Mouse (Mus musculus) frontal cortex, adult 2 months (tissue): ENCODE measurements at regions not wholly inside any gene's neighbourhood (a gene's known extent, or its start where the extent isn't known, plus 50 kb on each side); places are given as distances from the start of the nearest gene placed in this dataset.

ENCODE experiments used
- DNase-seq, 2 experiments: peaks; one replicate each; pipeline ENCODE4 v3.0.0; 2022; ENCODE audit warnings: low spot score in 1 of 2; ENCODE audit errors: extremely low spot score in 1 of 2

DNA sequence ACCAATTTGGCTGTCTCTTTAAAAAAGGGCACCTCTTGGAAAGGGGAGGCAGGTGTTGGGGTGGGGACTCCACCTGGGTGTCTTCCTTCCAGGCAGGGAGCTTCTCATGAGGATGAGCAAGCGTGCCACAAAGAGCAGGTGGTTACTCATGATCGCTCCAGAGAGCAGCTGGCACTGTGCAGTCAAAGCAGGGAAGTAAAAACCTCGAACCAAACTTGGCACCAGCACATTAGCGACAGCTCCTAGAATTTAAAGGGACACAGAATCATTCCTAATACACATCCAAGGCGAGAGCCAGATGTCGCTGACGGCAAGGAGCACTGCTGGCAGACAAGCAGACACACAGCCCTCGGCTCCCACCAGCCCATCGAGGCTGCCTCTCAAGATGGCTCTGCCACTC, 70.4 kb downstream of the Irx5 start:
- DNase-seq: peak; percentile 8 to 40

DNA sequence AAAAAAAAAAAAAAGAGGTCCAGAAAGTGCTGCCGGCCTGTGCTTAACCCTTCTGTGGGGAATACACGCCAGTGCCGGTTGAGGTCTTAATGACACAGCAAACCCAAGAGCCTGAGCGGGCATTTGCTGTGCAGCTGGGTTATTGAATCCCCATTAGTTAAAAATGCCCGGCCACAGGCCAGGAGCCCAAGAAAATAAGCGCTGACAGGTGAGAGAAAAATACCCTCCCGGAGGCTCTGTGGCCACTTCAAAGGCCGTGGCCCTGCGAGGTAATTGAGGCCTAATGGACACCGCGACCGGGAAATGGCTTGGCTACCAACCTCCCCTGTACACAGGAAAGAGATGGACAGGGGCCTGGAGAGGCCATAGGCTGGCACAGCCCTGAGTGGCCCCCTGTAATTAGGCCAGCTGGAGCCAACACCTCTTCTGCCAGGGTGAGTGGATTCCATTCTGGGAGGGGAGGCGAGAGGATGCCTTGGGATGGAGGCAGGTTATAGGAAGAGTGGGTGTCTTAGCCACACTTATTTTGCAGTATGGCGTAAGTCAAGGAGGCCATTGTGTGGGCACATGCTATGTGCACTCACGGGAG, 79.7 kb downstream of the Irx5 start:
- no peak for DNase-seq

DNA sequence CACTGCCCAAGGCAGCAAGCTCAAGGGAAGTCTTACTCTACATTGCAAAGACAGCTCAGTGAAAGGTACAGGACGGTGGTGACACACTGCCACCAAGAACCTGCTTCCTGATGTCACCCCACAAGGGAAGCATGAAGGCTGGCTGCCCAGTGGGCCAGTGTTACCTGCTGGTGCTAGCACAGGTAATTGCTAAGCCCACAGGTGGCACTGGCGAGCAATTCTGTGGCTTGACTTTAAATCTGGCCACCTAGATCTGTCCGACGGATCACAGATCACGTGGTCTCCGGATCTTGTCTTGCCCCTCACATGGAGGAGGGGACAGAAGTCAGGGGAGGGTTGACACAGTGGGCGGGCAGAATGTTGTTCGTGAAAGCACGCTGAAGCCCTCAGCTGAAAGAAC, 80.9 kb downstream of the Irx5 start:
- DNase-seq: no peak

DNA sequence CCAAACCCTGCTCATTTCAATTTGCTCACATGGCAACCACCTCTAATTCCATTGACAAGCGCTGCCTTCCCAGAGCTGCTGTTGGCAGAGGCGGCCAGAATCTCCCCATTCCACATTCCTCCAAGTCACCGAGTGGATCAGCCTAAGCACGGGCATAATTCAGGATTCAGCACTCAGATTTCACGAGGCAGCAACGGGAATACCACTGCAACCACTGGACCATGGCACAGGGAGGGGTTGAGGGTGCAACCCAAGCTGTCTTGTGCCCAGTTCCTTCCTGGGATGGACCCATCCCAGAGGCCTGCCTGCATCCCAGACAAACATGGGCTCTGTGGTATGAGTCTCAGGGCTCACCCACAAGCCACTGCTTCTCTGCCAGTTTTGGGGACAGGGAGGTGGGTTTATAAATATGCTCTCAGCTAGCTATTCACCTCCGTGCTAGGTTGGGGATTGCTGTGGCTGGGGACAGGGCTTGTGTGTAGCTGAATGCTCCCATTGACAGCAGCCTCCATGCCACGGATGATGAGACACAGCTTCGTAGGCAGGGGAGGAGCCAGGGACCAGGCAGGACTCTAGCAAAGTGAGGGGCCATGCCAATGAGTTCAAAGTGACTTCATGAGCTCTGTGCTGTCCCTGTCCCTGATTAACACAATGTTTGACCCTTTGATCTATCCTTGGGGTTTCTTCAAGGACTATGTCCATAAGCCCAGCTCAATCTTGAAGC, 82.5 kb downstream of the Irx5 start:
- no peak for DNase-seq

DNA sequence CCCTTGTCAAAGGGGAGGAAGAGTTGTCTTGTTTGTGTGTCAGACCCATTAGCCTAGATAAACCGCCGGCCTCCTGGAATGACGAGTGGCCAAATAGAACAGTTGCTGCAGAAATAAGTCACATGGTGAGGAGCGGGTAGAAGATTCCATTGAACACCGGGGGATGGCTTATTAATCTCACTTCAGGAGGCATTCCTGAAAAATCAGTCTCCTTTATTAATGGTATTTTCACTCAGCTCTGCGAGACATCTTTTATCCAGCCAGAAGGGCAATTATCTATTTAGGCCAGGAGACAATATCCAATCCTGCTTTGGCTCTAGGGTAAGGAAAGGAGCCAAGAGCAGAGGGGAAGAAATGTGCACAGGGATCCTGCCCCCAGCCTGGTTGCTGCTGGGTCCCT, 84.7 kb downstream of the Irx5 start:
- no peak for DNase-seq

DNA sequence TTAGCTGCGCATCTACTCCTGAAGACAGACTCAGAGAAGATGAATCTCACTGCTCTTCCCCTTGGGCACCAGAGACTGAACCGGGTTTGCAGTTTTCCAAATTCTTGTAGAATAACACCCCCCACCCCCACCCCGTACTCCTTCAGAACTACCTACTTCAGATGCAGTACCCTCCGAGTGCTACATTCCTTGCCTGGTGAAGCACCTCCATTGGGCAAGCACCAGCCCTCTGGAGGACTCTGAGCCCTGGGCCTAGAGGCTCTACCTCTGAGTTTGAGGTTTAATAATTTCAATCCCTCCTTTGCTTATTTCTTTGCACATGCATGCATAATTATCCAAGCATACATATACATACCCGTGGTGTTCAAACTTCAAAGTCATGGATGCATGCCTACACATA, 101.9 kb downstream of the Irx5 start:
- DNase-seq: no peak

DNA sequence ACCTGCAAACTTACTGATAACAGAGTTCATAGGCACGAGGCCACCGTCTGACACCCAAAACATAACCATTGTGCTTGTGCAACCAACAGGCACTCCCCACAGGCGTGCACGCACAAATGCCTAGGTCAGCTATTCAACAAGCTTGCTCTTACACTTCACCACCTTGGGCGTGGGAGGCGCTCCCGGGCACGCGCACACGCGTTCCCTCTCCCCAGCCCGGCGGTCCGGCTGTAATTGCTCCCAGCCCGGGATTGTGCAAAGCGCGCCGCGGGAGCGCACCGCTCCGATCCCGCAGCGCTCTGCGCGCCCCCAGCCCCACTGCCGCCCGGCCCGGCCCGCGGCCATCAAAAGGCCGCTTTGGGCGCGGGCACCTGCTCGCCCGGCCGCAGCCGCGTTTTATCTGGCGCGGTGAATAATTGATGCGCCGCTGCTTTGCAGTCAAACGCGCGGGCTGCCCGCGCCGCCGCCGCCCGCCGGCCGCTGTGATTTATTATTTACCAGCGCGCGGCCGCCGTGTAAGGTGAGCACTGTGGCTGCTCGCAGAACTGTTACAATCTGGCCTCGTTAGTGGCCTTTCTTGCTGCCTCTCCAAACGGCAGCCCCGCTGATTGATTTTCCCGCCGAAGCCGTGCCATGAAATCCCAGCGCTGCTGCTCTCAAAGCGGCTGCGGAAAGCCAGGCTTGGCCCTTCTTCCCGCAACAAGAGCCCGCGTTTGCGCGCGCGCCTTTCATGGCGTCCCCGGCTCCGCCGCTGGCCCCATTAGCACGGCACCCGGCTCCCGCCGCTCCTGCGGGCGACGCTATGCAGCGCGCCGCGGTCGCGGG, 102.9 kb downstream of the Irx5 start:
- peak in 1 of 2 experiments; percentile 15 for DNase-seq

DNA sequence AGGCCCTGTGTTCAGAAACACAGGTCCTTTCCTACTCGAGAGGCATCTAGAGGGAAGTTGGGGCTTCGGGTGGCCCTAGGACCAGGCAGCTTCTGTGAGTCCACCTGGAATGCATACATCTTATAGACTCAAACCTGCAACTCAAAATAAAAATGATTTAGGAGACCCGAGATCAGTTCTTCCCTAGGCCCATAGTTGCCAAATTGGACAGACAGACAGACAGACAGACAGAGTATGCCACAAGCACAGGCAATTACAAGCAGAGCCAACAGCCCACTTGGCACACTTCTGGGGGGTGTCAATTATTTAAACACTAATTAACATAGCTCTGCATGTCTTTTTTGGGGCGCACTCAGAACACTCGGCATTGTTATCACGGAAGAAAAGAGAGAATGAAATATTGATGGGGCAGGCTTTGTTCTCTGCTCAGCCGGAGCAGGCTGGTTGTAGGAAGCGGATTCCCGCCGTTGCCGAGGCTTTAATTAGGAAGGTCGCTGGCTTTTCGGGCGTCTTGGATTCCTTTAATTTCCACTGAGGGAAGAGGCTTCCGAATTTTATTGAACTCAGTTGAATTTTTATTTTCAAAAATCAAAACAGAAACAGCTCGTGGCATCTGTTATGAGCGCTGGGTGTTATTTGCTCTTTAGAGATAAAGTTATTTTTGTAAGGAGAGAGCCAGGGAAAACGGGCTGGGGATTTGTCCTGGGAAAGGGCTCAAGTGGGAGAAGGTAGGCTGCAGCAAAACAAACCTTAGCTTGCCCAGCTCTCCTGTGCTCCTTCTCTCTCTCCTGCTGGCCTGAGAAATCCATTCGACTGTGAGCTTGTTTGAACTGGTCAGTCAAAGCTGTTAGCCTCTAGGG, 111.9 kb downstream of the Irx5 start:
- DNase-seq: no peak

DNA sequence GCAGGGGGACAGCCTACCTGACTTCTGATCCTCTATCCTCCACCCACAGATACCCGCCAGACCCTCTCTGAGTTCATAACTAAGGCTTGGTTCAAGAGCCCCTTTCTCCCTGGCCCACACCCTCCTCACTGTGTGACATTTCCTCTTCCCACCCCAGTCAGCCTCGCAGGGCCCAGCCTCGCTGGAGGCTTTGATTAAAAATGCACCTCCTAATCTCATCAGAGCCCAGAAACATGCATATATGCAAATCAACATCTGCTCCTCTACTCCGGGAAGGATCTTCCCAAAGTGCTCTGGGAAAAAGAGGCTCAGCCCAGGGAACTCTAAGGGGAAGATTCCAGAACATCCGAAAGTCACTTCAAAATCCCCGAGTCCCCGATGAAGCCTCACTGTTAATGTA, 114.8 kb downstream of the Irx5 start:
- DNase-seq: peak in 1 of 2 experiments; percentile 9

DNA sequence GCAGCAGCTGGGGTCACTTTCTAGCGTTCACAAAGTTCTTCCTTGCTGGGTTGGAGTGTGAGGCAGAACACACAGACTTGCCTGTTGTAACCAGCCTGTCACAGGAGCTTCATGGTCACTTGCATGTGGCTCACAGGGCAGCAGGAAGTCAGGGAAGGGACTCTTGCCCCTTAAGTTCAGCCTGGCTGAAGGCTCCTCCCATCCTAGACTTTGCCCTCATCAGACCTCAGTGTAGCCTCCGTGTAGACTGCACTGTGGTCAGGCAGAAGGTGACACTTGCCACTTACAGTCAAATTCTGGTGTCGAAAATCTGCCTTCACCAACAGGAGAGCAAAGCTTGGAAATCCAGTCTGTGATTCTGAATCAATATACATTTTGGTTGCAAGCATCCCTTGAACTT, 115.4 kb downstream of the Irx5 start:
- DNase-seq: no peak

DNA sequence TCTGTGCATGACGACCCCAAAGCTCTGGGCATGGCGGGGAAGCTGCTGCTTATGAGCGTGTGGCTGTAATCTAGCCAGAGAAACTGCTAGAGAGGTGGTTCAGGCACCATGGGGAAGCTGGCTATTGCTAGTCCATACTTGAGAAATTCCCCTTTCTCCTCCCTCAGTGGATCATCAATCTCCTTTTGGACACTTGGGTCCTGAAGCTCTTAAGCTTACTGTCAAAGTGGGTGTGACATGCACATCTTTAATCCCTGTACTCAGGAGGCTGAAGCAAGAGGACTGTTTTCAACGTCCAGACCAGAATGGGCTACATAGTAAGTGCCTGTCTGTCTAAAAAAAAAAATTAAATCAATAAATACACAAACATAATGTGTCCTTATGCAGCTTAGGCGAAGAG, 125.0 kb downstream of the Irx5 start:
- DNase-seq: no peak

DNA sequence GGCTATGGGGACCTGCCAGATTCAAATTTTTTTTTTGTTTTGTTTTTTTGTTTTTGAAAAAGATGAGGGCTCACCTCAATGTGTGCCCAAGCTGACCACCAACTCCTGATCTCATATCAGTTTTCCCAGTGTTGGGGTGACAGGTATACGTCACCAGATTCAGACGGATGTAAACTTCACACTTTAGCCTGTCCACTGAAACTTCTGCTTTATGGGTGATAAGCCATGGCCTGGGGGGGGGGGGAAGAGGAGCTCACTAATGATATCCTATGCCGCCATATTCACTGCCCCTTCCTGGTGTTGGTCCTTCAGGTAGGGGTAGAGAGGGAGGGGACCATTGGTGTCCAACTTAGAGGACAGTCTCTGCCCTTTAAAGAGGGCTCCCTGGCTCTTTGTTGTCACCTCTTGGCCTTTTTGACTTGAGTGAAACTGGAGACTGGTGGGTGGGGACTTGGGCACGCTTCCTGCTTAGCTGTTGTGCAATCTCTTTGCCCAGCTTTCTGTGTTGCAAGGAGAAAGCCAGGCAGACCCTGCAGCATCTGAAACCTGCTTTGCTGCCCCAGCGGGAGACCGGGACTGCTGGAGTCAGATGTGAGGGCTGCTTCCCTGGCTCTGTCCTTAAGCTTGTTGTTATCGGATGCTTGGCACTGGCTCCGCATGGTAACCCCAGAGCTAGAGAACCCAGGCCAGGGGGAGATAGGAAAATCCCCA, 125.8 kb downstream of the Irx5 start:
- no peak for DNase-seq

DNA sequence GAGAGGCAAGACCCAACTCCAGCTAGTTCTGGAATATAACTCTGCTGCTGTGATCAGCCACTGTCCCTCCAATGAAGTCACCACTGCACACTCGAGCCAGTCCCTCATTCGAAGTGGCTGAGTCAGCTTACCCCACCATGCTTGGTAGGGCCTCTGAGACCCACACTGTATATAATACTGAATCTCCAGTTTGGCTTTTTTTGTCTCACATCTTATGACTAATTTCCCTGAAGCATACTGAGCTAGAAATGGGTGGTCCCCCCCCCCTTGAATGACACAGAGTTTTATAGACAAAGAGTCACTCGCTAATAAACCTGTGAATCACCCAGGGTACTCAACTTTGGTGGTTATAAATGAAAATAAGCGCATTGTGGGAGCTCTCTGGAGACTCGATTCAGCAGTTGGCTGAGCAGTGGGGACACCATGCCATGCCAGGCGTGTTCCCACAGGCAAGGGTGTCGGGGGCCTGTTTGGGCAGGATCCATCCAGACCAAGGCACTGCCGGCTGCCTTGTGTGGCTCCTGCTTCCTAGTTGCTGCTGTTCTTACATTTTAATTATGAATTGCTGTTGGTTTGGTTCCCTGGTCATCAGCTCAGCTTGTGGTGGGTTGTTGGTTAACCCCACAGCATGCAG, 131.2 kb downstream of the Irx5 start:
- DNase-seq: no peak

DNA sequence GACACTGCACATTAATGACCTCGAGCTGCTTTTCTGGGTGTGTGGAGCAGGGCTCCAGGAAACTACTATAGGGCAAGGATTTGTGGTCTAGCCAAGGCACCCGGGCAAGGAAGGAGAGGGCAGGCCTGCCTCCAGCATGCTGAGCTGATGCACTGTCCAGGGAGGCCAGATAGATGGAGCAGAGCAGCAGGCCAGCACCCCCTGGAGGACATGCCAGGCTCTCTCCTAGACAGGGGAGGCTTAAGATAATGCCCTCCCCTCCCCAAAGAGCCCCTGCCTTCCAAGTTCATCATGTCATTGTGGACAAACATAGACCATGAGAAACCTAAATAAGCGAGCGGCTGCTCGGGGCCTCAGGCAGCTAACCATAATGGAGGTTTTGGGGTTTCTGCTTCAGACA, 134.1 kb downstream of the Irx5 start:
- DNase-seq: no peak

DNA sequence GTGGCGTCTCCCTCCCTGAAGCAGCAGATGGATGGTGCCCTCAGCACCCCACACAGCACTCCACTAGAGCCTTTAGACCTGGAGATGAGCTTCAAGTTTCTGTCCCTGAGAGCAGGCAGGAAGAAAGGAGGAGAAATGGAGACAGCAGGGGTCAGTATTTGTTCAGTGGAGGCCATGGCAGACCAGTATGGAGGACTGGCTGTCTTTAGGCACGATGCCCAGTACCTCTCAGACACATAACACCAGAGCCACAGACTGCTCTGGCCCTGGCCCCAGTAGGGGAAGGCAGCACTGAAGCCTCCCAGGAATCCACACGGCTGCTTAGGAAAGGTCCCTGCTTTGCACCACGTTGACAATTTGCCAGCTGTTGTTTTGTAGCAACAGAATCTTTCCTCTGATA, 136.0 kb downstream of the Irx5 start:
- DNase-seq: no peak

DNA sequence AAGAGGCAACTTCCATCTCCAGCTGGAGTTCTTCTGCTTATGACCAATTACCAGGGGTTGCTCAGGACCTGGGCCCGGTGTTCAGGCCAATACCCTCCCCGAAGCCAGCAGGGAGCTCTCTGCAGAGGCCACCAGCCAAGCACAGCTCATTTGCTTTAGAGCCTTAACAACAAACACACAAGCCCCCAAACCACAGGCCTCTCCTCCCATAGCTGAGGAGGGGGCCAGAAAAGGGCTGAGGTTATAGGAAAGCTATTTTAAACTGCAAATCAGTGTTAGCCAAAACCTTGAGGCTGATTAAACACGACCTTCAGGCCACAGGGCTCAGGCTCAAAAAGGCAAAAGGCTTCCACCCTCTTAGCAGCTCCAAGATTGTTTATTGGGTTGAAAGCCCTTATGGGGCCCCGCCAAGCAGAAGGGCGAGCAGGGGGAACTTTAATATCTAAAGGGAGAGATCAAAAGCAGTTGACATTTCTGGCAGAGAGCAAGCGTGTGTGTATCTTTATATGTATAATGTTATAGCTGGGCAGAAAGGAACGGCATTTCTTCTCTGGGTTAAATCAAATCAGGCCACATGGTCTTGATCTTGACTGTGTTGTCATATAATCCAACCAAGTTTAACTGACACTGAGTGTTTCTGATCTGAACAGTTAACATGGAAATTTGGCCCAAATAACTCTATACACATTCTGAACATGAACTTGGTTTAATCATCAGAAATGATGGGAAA, 148.3 kb downstream of the Irx5 start:
- no peak for DNase-seq

DNA sequence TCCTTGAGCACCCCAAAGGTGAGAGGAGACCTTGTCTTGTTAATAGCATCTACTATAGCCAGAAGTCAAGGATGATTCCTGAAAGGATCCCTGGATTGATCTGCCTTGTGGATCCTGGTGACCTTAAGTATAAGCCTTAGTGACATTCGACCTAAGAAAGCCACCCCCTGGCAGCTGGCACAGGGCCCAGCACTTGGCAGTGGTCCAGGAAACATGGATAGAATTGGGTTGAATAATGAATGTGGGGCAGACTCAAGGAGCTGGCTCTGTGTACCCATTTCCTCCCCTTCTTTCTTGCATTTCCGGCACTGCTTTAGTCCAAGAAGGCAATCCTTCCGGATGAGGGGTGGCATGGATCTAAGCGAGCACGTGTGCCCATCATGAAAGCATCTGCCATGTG, 149.0 kb downstream of the Irx5 start:
- no peak for DNase-seq

DNA sequence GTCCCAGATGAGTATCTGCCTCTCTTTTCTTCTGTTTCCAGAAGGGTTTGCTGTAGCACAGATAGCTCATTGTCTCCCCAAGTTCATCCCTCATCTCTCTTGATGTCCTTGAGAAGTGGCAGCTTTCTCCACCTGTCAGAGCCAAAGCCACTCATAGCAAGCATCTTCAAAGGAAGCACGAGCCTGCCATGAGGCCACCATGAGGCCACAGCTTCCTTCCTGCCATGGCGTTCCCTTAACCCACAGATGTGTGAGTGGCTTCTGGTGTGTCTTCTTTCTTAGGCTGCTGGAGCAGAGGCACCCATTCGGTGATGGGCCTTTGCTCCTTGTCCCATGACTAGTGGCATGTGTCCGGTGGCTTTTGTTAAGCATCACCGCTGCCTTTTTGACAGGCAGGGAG, 149.5 kb downstream of the Irx5 start:
- no peak for DNase-seq

DNA sequence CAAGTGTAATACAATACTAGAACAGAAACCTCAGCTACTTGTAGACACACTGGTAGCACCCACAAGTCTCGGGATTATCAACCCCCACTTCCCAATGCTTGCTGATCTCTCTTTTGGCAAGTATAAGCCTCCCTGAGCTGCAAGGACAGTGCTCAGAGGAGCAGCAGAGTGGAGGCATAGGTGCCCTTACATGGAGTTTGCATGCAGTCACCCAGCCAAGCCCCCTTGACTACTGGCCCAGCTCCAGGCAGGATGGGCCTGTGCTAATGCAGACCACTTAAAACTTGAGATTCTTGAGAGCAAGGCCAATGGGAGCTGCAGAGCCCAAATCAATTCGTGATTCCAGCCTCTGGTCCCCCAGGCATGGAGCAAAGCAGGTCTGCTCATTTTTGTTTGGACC, 158.0 kb downstream of the Irx5 start:
- DNase-seq: no peak
